Mouse (Mus musculus) cerebellum, postnatal 14 days (tissue): Measurements from ENCODE around the gene Olfr281.
"Not testable (repeated sequence)": the region's sequence is repeated elsewhere in the genome, so short reads cannot be mapped to it uniquely, and the experiment has no call there.

Experiments used
- DNase-seq, 2 experiments: peaks; one replicate each; pipeline ENCODE4 v3.0.0; 2021; ENCODE audit warnings: mixed read lengths in 2 of 2

The Olfr281 gene

DNA sequence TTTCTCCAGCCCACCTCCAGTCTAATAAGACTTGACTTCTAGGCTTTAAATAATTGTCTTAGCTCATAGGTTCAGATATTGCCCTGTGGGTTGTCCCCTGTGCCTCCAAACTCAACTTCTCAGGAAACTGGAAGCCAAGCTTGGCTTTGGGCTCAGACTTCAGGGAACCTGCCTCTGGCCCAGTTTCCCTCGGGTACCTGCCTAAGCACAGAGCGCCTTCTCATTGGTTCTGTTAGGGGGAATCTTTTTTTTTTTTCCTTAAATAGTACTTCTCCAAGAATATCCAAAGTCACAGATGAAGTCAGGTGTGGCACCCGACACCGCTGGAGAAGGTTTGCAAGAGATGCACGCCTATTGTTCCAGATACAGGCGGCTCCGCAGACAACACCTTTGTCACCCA lies at the start of gene Olfr281:
Olfr281 (plus strand) TSS at position 301 of the 400 bp plus-strand sequence.
- DNase-seq, result no peak

DNA sequence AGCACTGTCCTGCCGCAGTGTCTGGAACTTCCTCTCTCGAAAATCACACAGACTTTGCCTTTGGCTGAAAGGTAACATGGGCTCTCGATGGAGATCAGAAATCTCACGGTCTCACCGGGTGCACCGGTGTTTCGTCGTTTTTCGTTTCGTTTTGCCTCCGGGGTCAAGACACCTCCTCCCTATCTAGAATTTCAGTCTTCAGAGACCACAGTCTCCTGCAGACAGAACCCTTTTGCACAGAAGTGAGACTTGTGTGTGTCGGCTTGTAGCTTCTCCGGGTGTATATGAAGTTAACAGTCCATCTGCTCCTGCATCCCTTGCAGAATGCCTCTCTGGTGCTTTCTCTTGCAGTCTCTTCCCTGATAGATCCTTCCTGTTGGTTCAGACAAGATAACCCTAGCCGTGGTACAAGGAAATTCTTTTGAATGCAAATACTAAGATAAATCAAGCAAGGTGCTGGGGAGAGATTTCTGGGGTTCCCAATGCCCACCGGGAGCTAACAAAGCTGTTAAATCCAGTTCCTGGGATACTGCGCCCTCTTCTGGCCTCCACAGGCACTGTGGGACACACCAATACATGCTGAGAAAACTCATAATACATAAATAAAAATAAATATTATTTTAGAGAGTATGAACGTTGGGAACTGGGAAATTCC lies 43.9 kb upstream of the Olfr281 start:
- peak; percentile 38 to 68 for DNase-seq

DNA sequence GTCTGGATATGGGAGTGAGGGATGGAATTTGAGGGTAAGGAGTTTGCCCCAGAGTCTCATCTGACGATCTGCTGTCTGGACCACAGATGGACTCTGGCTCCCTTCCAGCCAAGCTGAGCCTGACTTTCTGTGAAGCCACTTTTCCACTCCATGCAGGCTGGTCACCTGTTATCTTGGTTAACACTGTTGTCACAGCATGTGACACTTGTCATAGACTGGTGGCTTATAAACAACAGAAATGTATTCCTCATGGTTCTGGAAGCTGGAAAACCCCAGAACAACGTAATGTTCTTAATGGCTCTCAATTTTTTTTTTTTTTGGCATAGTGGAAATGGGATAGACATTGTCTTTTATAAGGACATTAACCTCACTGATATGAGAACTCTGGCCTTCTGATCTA lies 42.8 kb upstream of the Olfr281 start:
- no peak for DNase-seq

DNA sequence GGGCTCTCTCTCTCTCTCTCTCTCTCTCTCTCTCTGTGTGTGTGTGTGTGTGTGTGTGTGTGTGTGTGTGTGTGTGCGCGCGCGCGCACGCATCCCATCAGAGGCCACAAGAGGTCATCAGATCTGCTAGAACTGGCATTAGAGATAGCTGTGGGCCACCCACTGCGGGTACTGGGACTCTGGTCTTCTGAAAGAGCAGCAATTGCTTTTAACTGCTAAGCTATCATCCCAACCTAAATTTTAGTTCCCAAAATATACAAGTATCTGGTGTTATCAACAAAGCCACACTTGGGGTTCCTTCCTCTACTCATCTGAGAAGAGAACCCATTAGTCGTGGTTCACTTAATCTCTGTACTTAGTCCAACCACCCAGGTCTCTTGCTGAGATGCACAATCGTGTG lies 42.1 kb upstream of the Olfr281 start:
- no peak for DNase-seq

DNA sequence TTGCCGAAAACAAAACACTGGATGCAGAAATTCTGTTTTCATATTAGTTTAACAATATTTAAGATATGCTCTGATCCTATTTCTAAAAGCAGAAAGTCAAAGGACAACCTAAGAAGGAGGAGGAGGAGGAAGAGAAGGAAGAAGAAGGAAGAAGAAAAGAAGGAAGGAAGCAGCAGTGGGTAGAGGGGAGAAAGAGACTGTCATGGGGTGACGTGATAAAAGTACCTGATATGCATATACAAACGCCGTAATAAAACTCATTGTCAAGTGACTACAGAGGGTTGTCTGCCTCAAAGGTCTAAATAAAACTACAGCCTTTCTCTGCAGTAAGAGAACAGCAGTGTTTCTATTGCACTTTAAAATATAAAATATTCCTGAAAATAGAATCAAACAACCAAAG lies 36.4 kb upstream of the Olfr281 start:
- DNase-seq, result no peak

DNA sequence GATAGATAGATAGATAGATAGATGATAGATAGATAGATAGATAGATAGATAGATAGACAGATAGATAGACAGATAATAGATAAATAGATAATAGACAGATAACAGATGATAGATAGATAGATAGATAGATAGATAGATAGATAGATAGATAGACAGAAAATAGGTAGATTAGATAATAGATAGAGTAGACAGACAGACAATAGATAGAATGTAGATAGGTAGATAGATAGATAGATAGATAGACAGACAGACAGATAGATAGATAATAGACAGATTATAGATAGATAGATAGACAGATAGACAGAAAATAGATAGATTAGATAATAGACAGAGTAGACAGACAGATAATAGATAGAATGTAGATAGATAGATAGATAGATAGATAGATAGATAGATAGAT lies 35.6 kb upstream of the Olfr281 start:
- DNase-seq, result not testable (repeated sequence)

DNA sequence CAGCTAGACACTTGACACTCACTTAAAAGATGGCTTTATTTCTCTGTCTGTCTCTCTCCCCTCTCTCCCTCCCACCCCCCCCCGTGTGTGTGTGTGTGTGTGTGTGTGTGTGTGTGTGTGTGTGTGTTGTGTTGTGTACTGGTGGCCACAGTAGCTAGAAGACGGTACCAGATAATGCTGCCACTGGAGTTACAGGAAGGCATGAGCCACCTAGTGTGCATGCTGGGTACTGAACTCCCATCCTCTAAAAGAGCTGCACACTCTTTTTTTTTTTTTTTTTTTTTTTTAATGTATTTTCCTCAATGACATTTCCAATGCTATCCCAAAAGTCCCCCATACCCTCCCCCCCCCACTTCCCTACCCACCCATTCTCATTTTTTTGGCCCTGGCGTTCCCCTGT lies 35.1 kb upstream of the Olfr281 start:
- peak in 1 of 2 experiments; percentile 31 for DNase-seq

DNA sequence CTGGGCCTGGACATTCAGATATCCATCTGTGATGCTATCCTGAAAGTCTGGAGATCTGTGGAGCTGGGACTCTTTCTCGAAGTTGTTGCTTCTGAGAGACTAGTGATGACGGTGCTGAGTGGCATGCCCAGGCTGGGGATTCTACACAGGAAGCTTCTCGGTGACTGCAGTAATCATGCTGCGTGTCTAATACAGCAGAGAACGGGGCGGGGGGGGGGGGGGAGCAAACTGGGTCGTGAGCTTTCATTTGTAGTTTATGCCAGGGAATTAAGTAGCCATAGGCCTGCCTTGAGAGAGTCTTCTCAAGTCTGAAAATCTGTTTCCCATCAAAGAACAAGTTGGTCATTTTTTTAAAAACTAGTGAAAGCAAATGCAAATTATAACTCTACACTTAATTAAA lies 34.3 kb upstream of the Olfr281 start:
- DNase-seq, result no peak

DNA sequence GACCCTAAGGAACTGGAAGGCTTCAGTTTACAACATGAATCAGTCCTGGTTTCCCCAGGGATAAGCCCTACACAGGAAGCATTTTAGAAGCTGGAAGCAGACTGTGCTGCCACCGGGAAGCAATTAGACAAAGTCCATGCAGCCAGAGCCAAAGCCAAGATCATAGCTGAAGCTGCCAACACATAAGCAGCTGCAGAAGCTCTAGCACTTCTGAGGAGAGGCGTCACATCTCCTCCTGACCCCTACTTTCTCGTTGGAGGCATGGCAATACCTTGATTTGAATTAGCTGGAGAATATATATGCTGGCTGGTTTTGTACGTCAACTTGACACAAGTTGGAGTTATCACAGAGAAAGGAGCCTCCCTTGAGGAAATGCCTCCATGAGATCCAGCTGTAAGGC lies 31.5 kb upstream of the Olfr281 start:
- no peak for DNase-seq

DNA sequence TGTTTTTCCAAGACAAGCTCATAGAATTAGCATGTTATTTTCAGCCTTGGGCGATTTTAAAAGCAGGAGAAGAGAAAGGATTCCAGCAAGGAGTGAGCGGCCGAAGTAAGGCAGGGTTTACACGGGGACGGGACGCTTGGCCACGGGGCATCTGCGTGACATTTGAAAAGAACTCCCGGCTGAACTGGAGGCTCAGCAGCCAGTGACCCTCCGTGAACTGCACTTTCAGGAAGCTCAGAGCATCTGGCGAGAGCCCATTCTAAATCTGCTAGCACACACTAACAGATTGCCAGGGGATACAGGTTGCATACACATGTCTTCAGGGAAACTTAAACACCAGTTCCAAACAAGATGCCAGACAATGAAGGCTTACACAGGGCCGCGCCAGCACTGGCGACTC lies 28.1 kb upstream of the Olfr281 start:
- no peak for DNase-seq

DNA sequence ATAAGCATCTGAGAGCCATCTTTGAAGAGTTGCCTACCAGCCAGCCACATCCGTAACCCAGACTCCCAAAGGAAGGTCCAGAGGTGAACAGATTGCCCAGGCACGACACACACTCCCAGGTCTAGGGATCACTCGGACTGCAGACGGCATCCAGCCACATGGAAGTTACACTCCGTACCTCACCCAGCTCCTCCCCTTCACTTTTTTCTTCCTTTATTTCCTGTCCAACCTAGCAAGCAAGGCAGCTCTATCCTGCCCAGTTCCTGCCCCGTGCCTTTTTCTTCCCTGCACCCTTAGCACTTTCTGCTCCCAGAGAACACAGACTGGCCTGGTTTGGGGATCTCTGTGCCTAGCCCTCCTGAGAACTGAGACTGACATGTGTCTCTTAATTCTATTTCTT lies 27.6 kb upstream of the Olfr281 start:
- DNase-seq, result no peak

DNA sequence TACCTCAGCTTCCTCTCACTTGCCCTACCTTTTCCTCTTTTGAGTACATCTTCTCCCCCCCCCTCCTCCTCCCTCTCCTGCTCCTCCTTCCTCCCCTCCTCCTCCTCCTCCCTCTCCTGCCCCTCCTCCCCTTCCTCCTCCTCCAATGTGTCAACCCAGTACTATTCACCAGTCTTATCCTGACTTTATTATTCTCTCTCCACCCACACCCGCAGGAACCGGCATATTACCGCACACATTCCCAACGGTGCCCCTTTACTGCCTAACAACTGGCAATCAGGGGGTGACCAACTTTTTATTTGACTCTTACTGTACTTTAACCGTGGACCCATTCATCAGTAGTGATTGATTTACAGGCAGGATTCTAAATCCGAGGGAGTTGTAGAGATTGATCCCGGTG lies 27.2 kb upstream of the Olfr281 start:
- no peak for DNase-seq

DNA sequence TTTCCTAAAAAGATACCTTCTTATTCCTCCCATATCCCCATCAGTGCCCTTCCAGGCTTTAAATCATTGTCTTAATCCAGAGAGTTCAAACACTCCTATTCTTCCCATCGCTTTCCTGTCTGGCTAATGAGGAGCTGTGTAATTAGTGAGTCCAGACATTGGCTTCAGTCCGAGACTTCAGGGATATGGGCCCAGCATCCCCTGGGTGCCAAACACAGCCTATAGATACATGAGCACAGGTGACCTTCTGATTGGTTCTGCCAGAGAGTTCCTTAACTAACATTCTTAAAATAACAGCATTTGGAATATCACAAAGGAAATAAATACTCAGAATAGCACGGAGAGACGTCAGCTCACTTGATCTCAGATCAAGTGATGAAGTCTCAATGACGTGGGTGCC lies 21.5 kb upstream of the Olfr281 start, which contains the start of gene Olfr282:
Olfr282 (plus strand) TSS at position 301 of the 400 bp plus-strand sequence.
- DNase-seq, result not testable (repeated sequence)

DNA sequence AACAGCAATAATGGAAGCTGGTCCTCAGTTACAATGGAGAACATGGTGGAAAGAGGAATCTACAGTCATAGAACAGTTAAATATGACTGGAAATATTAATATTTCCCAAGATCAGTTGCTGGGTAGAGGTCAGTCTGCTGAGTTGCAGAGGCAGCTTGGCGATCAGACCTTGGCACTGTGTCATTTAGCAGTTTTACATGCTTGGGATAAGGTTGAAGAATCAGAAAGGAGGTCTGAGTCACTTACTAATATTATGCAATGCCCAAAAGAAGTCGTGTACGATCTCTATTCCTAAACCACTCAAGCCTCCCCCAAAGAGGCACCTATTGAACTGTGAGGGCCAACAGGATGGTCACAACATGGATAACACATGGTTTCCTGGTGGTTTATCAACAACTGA lies 7.8 kb upstream of the Olfr281 start:
- DNase-seq, result no peak

DNA sequence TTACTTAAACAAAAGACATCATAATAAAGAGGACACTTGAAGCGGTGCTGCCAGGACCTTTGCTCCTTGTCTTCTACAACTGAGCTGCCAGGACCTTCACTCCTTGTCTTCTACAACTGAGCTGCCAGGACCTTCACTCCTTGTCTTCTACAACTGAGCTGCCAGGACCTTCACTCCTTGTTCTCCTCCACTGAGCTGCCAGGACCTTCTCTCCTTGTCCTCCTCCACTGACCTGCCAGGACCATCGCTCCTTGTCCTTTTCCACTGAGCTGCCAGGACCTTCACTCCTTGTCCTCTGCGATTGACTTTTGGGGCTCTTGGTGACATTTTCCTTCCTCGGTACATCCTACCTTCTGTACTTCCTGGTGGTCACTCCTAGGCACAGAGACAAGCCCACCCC lies 3.9 kb upstream of the Olfr281 start:
- peak; percentile 13 to 20 for DNase-seq

DNA sequence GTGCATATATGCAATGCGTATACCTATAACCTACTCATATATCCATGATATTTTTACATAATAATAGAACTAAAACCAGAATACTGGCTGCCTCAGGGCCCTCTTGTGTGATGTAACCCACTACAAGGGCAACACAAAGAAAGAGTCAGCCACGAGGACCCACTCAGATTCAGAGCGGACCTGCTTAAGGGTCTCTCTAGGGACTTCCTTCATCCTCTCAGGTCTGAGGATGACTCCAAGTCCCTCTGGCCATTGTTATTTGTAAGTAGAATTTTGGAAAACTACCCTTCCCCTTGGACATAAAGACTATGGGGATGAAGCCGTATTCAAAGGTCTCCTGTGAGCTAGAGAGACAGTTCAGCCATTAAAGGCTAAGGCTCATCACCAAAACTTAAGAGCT lies 17.2 kb downstream of the Olfr281 start, which contains the start of gene OR5BS1P:
OR5BS1P (plus strand) TSS at position 301 of the 400 bp plus-strand sequence.
- no peak for DNase-seq

DNA sequence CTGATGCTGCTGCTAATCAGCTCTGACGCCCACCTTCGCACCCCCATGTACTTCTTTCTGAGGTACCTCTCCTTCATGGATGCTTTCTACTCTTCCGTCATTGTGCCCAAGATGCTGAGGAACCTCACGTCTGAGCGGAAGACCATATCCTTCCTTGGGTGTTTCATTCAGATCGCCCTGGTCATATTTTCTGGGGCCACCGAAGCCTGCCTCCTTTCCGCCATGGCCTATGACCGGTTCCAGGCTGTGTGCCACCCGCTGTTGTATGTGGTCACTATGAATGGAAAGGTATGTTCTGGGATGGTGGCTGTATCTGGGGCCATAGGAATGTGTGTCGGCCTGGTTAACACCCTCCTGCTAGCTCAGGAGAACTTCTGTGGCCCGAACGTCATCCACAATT lies 19.2 kb downstream of the Olfr281 start:
- DNase-seq, result no peak

DNA sequence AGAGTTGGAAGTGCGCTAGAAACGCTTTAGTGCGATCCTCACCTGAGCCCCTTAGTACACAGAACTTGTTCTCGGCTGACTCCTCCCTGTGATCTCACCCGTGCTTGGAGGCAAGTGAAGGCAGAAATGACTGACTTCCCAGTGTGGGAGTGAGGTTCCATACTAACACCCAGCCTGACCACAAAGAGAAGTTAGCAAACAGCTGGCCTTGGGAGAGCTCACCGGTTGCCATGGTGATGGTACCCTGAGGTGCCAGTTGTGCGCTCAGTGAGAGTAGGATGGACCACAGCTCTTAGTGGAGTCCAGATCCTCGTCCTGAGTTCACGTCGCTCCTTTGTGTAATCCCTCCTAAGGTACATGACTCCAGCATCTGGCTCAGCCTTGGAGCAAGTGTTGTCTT lies 22.6 kb downstream of the Olfr281 start:
- DNase-seq, result no peak

DNA sequence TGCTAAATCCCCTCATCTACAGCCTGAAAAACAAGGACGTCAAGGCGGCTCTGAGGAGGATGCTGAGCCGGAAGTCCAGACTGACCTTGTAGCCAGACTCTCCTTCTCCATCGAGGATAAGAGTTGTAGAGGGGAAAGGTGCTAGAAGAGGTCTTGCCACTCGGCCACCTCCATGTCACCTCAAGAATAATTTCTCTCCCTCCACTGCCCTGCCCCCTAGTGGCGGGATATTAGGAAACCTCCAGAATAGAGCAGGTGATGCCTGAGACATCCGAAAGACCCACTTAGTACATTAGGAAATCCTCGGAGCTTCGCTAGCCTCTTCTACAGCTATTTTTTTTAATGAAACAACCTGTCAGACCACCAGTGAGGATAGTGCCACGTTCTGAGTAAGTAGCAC lies 23.0 kb downstream of the Olfr281 start:
- DNase-seq, result peak; percentile 59 to 82

DNA sequence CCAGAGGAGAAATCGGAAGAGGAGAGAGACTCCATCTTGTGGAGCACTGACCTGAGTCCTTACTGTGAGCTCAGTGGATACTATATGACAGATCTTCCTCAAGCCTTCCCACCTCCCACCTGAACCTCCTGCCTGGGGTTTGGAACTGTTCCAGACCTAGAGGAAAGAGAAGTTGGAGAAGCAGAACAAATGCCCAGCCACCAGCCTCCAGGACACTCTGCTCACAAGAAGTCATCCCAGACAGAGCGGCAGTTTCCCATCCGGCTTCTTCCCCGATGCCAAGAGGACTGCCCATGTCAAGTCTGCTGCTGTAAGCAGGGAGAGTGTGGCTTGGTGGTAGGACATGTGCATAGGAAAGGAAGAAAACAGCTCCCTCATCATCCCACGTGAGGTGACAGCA lies 23.9 kb downstream of the Olfr281 start:
- DNase-seq, result peak; percentile 10 to 11

DNA sequence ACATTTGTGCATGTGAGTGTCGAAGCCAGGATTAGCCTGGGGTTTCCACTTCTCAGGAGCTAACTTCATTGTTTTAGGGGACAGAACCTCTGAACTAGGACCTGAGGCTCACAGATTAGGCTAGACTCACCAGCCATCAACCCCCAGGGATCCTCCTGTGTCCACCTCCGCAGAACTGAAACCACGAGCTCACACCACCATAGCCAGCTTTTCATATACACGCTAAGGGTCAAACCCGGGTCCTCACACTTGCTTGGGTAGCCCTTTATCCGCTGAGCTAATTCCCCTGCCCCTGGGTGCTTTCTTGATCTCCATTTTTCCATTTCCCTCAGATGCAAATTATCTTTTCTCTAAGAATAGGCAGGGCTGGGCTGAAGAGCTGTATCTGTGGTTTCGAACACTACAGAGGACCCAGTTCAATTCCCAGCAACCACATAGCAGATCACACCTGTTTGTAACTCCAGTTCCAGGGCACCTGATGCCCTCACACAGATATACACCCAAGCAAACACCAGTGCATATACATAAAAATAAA lies 27.2 kb downstream of the Olfr281 start:
- no peak for DNase-seq

DNA sequence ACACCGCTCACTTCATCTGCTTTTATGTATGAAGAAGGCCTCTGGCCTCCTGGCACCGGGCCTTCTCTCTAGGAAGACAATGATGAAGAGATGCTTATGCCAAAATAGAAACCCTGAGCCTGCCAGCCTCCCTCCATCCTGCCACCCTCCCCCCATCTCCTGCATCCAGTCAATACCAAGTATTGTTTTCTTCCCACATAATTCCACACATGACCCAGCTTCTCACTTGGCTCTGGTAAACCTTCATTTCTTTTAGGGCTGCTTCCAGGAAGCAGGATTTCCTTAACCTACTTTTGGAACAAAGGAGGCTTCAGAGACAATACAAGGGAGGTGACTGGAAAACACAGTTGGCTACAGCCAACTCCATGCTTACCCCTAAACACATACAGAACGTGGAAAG lies 30.3 kb downstream of the Olfr281 start, which contains the start of gene Lalba:
Lalba (minus strand) TSS at position 21 of the 400 bp plus-strand sequence.
- no peak for DNase-seq

DNA sequence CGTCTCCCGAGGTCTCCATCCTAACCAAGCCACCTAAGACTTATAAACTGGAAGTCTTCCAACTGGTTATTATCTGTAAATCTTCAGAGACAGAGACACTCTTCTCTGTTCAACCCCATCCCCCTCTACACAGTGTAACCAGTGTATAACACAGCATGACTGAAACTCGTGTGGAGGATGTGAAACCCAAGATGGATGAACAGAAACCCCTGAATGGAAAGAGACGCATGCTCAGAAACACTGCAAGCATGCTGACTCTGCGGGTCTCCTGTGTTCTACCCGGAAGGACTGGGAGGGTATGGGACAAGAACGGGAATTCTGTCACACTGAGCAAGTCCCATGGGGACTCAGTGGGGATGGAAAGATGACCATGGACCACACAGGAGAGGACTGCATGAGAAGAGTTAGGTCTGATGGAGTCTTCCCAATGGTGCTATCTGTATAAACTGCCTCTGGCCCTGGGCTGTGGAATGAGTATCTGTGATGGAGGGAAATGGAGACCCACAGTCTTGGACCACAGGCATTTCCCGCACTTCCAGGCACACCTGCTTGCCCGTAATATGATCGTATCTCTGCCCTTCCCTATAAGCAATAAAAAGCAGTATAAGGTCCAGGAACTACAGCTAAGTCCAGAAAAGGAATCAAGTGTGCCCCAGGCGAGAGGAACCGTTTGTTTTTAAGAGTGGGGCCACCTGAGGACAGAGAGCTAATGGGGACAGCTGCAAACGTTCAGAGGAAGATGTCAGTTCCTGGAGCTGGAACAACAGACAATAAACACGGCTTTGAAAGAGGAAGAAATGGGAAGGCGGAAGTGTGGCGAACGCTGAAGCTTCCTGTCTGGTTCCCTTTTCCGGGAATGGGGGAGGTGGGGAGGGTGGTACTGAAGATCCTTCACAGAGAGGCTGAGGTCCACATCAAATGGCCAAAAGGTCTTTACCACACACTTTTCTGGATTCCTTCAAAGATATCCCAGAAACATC lies 31.8 kb downstream of the Olfr281 start:
- no peak for DNase-seq
